Mouse (Mus musculus) ovary, postnatal 10 days (tissue): Measurements from ENCODE around the gene Cyp4v3.
"Not testable (repeated sequence)": the region's sequence is repeated elsewhere in the genome, so short reads cannot be mapped to it uniquely, and the experiment has no call there.

Experiments
- DNase-seq: peaks from one replicate; pipeline ENCODE4 v3.0.0; 2022; ENCODE audit warnings: low spot score

Cyp4v3 gene

DNA sequence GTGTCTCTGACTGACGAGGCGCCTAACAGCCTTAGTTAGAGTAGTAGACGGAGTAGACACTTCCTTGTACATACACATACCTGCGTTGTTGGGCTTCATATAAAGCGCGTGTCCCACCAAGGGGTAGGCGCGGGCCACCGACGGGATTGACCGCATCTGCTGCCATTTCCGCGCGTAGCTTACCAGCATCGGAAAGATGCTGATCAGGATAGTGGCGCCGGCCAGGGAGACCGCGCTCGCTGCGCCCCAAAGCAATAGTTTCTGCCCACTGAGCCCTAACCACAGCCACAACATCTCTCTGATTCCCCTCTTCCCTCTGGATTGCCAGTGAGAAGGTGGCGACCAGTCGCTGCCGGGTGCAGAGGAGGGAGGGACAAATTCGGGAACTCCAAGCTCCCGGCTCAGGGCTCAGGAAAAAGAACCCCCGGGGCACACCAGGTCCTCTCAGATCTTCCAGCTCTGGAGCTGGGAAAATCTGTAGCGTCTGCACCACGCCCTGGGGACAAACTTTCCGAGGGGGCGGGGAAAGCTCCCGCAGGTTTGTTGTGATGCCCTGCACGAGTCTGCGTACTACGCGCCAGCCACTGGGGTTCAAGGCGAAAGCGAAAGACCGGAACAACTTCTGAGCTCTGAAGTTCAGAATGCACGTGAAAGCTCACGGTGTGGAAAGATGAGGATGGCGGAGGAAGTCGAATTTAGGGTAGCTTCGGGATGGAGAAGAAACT, at the start of gene Cyp4v3:
Gene Cyp4v3, minus strand, starts transcription at position 532 of the 725 bp plus-strand sequence.
- DNase-seq = peak; percentile 45

DNA sequence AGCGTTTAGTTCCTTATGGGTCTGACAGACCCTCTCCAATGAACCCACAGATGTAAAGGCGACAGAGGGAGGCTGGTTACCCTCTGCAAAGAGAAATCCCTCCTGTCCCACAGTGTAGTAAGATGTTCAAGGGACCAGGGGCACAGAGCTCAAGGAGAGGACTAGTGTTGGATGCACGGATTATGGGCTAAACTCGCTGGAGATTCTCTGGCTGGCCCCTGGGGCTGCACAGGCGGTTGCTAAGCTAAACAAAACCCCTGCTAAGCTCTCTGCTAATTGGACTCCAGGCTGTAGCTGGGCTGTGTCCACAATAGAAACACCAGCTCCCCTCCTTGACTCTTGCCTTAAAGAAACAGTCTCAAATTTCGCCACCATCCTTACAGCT, 48.9 kb upstream of the Cyp4v3 start, which contains the start of gene Fam149a:
Gene Fam149a, minus strand, starts transcription at position 329 of the 385 bp plus-strand sequence.
- DNase-seq = no peak

DNA sequence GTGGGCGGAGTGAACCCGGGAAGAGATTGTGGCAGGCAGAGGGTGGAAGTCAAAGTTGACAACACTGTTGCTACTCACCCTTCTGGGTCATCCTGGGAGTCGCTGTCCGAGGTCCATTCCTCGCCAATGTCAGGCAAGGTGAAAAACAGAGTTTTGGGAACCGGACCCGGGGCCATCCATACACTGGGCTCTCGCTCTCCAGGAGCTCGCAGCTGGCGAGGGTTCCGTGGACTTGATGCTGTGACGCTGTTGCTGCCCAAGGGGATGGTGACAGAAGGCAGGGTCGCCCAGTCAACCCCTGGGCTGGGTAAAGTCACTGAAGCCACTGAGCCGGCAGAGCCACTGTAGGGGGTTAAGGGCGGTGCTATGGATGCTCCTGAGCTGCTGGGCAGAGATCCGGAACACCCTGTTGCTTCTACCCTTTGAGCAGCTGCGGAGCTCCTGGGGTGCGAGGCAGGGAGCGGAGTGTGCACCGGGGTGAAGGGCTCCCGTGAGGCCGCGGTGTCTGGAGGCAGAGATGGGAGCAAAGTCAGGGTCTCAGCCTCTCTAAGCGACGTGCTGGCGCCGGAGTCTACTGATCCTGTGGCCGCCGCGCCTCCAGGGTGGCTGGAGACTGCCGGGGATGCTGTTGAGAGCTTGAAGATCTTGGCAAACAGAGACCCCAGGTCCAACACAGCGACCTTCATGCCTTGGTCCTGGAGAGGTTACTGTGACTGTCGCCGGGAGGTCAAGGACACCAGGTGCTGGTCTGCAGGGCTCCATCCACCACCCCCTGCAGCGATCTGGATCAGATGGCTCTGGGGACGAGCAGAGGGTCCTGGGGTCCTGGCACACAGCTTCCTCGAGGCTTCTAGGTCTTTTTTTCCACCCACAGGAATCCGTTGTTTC, 48.3 kb upstream of the Cyp4v3 start:
- DNase-seq = no peak

DNA sequence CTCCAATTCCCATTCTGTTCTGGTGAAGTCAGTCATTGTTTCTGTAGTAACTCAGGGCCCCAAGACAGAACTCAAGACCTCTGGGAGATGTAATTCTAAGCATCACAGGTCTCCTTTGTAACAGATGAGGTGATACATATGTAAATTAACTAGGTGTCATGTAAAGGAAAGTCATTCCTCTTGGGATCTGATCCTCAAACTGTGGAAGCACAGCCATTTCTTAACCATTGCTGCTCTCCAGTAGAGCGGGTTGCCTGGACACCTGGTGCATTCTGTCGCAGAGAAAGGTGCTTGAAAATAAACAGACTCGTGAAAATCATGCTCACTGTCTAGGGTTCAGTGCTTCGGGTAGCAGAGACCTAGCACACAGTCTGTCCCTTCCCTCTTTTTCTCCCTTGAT, 47.6 kb upstream of the Cyp4v3 start:
- no peak for DNase-seq

DNA sequence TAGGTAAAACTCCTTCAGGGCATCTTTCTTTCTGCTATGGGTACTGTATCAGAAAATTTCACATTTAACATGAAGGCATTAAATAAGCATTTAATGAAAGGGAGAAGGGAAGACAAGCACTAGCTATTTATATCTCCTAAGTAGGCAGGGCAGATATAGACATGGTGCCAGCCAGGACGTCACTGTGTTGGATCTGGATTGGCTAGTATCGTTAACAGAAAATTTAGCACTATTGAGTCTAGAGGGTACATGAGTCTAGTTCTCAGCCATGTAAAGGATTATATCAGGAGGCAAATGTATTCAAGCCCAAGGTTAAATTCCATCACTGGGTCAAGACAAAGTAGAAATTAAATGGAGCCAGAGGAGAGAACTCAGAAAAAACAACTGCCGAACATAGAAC, 41.1 kb upstream of the Cyp4v3 start:
- DNase-seq = no peak

DNA sequence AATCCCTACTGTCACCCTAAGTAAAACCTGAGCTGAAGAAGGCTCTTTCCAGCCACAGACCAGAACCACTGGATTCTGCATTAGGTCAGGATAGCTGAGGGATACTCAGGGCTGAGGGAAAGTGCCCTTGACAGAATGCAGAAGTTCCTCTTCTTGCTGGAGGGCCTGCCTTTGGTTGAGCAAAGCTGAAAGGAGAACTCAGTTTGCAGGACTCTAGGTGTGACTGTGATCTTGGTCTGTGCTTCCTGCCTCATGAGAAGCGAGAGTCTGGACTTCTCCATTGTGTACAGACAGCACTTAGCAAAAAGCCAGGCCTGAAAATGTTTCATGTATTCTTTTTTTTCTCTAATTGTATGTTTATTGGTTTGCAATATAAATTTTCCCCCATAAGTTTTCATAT, 34.1 kb upstream of the Cyp4v3 start:
- DNase-seq = no peak

DNA sequence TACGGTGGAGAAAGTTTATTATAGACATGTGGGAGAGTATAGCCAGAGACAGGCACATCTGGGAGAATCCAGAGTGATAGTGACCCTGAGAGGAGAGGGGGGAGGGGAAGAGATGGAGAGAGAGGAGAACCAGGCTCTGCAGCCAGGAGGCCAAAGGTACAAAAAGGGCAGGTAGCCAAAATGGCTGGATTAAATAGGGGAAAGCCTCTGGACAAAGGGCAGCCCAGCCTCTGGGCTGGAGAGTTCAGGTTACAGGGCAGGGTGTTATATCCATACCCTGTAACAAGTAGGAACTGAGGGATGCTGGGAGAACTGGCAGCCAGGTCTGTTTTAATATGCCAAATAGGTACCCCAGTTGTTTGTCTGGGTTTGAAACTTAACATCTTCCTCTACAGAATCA, 30.2 kb upstream of the Cyp4v3 start:
- no peak for DNase-seq

DNA sequence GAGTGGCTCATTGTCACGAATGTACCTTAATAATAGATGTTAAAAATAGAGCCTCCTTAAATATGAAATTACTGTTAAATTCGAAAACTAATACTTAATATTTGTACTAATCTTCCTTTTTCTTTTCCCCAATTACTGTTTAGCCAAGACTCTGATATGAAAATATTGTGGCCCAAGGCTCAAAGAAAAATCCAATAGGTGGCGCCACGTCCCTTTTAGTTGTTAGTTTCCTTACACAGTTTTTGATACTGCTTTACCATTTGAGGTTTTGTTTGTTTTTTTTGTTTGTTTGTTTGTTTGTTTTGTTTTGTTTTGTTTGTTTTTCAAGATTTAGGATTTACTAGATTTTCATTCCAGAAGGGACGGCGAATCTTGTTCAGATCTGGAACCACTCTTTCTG, 29.3 kb upstream of the Cyp4v3 start:
- no peak for DNase-seq

DNA sequence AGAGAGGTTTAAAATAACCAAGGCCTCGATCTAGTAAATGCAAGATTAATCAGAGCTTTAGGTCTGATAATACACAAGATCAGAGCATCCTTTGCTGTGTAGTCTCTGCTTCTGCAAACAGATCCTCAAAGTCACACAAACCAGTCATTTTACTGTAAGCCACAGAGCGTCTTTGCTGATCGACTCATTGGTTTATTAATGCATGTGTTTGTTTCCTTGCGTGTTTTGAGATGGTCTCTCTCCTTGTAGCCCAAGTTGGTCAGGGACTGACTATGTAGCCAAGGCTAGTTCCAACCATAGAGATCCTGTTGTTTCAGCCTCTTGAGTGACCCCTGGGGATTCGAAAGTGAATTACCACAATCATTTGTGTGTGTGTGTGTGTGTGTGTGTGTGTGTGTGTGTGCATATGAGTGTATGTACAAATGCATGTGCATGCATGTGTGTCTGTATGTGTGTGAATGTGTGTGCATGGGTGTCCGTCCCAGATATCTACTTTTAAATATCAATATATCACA, 26.1 kb upstream of the Cyp4v3 start:
- DNase-seq = no peak

DNA sequence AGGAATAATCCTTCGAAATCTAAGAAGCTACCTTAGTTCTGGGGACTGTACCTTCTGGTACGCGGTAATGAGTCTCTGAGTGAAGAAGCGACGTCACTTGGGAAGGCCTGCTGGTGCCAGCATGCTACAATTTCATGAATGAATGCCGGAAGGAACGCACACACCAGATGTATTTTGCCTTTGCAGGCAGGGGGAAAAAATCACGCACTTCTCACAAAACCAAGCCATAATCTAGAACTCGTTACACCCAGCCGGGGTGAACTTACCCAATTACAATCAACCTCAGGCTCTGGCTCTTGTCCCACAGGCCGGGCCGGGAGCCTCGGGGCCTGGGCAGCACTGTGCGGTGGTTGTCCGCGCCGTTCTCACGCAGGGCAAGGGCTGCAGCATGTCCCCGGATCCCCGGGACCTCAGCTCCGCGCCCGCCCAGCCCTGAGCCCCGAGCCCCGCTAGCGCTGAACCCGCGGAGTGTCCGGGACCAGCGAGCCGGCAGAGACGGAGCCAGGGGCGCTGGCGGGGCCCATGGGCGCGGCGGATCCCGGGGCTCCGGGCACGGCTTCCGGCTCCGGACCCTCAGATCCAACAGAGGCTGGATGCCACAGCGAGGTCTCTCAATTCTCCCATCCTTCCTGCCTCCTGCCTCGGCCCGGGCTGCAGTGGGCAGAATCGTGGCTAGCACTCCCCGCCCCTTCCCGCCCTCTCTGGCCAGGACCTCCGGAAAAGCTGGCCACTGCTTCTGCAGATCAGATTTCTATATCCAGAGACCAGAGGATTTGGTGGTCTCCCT, 25.3 kb upstream of the Cyp4v3 start:
- peak; percentile 13 for DNase-seq

DNA sequence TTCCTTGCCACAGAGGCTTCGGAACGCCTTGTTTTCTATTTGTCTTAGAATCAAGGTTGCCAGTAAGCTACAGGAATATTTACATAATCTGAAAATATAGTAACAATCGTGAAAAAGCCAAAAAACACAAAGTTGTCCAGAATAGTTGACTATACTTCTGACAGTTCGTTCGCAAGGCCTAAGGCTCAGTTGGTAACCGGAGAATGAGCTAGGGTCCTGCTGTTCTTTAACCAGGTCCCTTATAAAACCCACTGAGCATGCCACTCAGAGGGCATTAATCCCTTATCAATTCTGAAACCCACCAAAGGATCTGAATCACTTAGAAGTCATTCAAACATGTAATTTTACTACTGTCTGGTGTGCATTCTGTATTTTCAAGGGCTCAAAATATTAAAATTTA, 22.8 kb upstream of the Cyp4v3 start:
- no peak for DNase-seq

DNA sequence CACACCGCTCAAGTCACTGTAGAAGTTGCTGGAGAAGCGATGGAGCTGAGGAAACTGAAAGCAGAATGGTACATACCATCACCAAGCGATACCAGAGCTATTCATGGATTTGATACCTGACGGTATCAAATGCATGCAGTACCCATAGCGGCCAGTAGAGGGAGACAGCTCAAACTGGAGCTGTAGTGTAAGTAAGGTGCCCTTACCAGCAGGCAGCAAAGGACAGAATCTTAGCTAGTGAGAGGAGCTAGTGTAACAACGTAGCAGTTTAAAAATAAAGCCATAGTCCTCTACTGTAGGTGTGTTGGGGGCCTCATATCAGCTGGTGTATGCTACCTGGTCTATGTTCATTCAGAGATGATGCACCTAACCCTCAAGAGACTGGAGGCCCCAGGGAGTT, 12.0 kb upstream of the Cyp4v3 start:
- peak; percentile 23 for DNase-seq

DNA sequence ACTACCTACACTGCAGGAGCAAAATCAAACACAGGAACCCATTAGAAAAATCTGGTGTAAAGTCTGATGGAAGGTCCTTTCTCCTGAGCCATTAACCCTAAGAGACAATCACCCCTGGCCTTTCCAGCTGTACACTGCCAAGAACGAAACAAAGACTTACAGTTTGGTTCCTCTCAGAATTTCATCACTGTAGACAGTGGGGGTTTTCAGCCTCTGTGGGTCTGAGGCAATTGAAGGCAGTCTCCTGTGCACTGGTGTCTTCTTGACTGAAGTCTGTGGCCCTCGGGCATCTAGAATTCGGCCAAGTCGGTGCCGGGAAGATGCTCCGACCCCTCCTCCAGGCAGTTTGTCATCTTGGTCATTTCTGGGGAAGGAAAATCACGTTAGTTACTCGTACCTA, 11.3 kb upstream of the Cyp4v3 start:
- no peak for DNase-seq

DNA sequence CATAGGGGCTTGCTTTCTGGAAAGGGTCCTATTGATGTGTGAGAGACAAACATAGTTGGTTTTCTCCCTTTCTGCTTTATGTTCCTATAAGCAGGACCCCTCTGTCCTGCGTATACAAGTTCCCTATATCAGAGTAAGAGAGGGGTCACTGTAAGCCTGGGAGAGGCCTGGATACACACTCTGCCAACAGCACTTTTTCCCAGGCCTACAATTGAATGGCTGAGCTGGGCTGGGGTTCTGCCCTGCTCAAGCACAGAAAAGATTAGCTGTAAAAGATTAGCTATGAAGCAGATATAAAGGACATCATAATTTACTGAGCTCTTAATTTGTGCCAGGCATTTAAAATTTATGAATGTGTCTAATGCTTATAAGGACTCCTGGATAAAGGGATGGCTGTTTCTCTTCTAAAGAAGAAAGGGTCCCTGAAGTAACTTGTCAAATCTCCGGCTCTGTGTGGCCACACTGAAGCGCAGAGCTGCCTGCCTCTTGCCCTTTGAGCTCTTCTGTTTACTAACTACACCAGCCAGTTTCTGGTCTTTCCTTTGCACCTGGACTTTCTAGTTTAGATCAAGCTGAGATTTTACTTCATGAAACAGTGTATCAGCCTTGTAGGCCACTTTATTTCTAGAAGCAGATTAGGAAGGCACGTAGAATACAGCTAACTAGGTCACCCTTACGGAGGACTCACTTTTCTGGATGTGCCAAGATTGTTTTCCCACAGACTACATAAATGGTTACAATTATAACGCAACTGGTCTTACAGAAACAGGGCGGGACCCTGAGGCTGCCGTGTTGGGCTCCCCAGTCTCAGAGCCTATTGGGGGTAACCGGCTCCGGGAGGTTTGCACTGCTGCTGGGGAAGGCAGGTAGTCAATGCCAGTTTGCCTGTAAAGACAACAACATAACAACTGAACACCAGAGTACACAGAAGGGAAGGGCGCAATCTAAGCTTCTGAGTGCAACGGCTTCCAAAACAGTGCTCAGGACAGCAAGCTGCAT, 8.9 kb upstream of the Cyp4v3 start:
- no peak for DNase-seq

DNA sequence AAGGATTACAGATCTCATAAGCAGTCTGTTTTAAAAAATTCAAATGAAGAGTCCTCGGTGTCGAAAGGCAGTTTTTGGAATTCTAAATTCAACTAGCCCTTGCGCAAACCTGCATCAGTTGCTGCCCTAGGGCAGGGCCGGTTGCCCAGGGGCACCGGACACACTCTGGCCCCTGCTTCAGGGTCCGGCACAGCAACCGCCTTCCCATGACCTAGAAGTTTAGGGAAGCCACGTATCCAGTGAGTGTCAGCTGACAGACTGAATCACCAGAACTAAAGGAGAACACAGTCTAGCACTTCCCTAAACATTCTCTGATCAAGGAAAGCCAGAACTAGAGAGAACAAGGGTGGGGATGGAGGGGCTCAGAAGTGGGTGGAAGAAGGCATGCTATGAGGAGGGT, 477 bp upstream of the Cyp4v3 start:
- peak; percentile 8 for DNase-seq

DNA sequence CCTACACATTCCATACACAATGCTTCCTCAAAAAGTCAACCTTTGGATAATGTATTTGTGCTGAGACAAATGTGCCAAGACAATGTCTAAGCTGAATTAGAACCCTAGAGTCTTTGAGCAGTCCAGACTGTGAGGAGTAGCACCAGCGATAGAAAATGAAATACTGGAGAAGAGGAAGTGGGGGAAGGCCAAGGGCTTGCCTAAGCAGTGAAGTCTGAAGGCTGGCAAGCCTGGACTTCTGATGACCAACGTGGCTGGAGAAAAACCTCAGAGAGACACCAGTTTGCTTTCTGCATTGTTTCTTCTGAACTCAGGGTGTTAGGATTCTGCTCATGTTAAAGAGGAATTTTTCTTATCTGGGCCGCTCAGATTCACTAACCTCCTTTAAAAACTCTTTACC, 2.2 kb downstream of the Cyp4v3 start:
- no peak for DNase-seq

DNA sequence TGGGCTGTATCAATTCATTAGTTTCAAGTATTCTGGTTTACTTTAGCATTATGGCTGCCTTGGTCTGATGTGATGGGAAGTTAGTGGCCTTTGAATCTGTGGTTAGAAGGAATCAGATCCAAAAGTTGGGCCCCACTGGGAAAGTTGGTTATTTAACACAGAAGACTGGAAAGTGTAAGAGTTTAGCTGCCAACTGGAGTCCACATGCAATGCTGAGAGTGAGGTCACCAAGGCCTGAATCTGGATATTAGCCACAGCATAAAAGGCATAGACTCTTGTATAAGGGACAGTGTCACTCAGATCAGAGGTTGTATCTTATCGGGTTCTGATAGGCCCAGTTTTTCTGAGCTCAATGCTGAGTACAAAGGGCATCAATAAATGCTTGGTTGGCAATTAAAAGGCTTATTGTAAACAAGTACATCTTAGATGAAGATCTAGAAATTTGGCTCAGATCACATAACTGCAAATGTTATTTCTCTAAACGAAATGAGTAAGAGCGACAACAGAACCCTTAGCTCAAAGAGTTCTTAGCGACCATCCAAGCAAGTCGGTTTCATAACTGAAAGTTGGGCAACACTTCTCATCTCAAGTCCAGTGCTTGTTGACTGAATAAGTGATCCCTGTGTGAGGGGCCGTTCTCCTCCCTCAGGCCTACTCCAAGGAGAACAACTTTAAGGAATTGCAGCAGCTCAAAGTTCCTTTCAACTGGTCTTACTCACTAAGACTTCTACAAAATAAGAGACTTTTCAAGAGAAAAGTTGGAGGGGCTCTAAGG, 3.6 kb downstream of the Cyp4v3 start:
- DNase-seq = no peak

DNA sequence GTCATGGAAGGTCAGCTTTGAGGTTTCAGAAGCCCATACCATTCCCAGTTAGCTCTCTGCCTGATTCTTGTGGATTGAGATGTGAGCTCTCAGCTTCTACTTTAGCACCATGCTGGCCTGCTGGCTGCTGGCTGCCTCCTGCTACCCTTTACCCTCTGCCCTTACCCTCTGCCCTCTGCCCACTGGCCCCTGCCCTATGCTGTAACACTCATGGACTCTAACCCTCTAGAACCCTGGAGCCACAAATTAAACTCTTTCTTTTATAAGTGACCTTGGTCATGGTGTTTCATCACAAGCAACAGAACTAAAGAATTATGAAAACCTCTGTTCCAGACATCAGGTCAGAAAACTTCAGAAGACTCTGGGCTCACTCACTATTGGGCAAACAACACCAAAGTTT, 5.9 kb downstream of the Cyp4v3 start:
- DNase-seq = not testable (repeated sequence)

DNA sequence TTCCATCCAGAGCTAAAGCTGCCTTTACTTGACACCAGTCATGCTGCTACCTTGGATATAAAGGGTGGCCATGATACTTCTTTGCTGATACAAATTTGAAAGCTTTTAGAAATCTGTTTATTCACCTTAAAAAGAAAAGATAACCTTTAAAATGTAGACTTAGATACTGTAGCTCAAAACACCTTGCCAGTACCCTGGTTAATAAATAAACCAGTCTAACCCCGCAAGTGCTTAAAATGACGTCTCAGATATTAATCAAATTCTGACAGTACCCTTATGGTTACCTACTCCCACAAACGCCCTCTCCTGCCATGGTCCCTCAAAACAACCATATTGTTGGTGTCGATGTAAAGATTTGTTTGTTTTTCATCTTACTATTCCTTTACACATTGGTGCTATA, 8.9 kb downstream of the Cyp4v3 start:
- DNase-seq = no peak

DNA sequence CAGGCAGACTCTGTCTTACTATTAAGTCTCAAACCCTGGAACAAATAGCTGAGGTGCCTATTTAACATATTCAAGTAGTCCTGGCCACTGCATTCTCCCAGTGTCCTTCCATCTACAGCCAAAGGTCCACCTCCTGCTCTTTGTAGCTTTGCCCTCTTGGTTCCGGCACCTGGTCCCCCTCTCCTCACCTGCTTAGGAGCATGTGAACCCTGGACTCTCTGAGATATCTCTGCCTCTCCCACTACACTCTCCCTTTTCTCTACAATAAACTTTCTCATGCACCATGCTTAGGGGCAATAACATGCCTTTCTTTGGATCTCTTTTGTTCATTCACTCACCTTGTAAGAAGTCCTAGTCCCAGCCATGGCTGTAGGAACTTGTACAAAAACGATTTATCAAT, 11.7 kb downstream of the Cyp4v3 start:
- no peak for DNase-seq
